Mouse (Mus musculus) lung, postnatal 0 days (tissue): ENCODE measurements around the gene Poc1a. TPM values are rescaled to one million over a fixed set of nuclear protein-coding genes. Genes with fewer than 3 reads are reported as not detected.

Experiments
- ATAC-seq: fragments of 200-750 bp; cut with Nextera tagmentation; 2 replicates; pipeline ENCODE4 v1.8.0; 2017; ENCODE audit warnings: moderate library complexity
- DNase-seq: peaks from one replicate; pipeline ENCODE4 v3.0.0-alpha.2; 2016; ENCODE audit warnings: low spot score
- H3K27ac ChIP-seq: fragments of 300-500 bp; sonication (generic); 2 replicates; pipeline ENCODE4 v1.5.1; 2014; ENCODE audit warnings: antibody characterized with exemption, mild to moderate bottlenecking, low read length, mixed read lengths
- H3K27me3 ChIP-seq: fragments of 300-500 bp; sonication (generic); replicated peaks from 2 replicates; pipeline ENCODE4 v1.6.1; 2014; ENCODE audit warnings: low read length, mixed read lengths; ENCODE audit not compliant: insufficient read depth
- H3K36me3 ChIP-seq: fragments of 300-500 bp; sonication (generic); 2 replicates; pipeline ENCODE4 v1.6.1; 2014; ENCODE audit warnings: low read length, mixed read lengths; ENCODE audit not compliant: insufficient read depth
- H3K4me1 ChIP-seq: fragments of 300-500 bp; sonication (generic); 2 replicates; pipeline ENCODE4 v1.6.1; 2014; ENCODE audit warnings: antibody characterized with exemption, low read depth, low read length, mixed read lengths; ENCODE audit not compliant: insufficient read depth
- H3K4me2 ChIP-seq: fragments of 300-500 bp; sonication (generic); replicated peaks from 2 replicates; pipeline ENCODE4 v1.6.1; 2014; ENCODE audit warnings: low read depth, mild to moderate bottlenecking, low read length, moderate library complexity, mixed read lengths
- H3K4me3 ChIP-seq: fragments of 300-500 bp; sonication (generic); 2 replicates; pipeline ENCODE4 v1.5.1; 2014; ENCODE audit warnings: low read depth, low read length
- H3K9ac ChIP-seq: fragments of 300-500 bp; sonication (generic); replicated peaks from 2 replicates; pipeline ENCODE4 v1.6.1; 2014; ENCODE audit warnings: low read depth, mild to moderate bottlenecking
- H3K9me3 ChIP-seq: fragments of 300-500 bp; sonication (generic); 2 replicates; pipeline ENCODE4 v1.6.1; 2016; ENCODE audit warnings: low read length, mixed read lengths
- CTCF ChIP-seq: IDR thresholded peaks from 2 replicates; pipeline ENCODE4 v1.5.1; 2016; ENCODE audit warnings: antibody characterized with exemption, mild to moderate bottlenecking
- EP300 ChIP-seq: IDR thresholded peaks from 2 replicates; pipeline ENCODE4 v1.6.1; 2016; ENCODE audit warnings: antibody characterized with exemption, mild to moderate bottlenecking, control low read depth
- WGBS: fragments of 180-500 bp; shearing (Covaris S2); extraction: QIAGEN DNeasy Blood & Tissue Kit; methylation state at CpG from one replicate; pipeline ENCODE4 v1.1.7; 2014; 5-methylcytosine and 5-hydroxymethylcytosine counted together
- polyA plus RNA-seq: library from polyadenylated mRNA; unstranded; fragments of >200 nt; fragmentation: Nextera tagmentation; extraction: Ambion mirVana; gene quantifications from 2 replicates; pipeline ENCODE4 v1.2.1, GENCODE M21; 2015

Gene Poc1a
- polyA plus RNA-seq, 1 experiment from 2014 or later: 9.9 TPM

DNA sequence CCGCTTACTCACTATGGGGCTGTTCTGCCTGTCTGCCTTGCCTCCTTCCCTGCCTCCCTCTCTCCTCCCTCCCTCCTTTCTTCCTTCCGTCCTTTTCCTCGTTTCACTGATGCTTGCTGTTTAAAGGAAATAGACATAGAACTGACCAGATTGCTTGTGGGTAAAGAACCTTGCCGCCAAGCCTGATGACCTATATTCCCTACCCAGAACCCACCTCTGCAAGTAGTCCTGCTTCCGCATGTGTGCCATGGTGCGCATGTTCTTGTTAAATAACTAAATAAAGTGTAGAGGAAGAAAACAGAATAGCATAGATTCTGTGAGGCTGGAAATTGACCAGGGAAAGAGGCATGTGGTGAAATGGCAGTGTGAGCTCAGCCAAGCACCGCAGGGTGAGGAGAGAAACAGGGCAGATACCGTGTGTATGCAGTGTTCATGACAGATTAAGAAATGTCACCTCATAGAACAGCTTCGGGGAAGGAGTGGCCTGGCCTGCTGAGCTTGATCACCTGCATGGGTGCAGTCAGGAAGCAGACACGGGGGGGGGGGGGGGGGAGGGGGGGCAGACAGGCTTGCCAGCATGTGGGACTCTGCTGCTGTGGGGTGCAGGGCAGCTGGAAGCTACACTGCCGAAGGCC lies 20.7 kb downstream of the Poc1a start:
- TF ChIP-seq EP300 (no peak), CTCF (no peak)
- peak; percentile 34; the same call in 1 of the 2 replicates for ATAC-seq
- no peak overlapping the region for H3K4me2 ChIP-seq
- 58% methylated on average over 10 of the region's 11 CpGs for WGBS
- no peaks in the 10 kb centered on the region; the same call in 1 of the 2 replicates for H3K4me1 ChIP-seq
- H3K4me3 ChIP-seq: no peak overlapping the region
- H3K36me3 ChIP-seq: no peaks in the 10 kb centered on the region; the same call in 1 of the 2 replicates
- H3K9ac ChIP-seq: no peak overlapping the region
- no peaks in the 10 kb centered on the region for H3K27me3 ChIP-seq
- no peaks in the 10 kb centered on the region for H3K9me3 ChIP-seq
- DNase-seq: no peak
- H3K27ac ChIP-seq: peak overlapping the region; percentile 38; the same call in 1 of the 2 replicates

DNA sequence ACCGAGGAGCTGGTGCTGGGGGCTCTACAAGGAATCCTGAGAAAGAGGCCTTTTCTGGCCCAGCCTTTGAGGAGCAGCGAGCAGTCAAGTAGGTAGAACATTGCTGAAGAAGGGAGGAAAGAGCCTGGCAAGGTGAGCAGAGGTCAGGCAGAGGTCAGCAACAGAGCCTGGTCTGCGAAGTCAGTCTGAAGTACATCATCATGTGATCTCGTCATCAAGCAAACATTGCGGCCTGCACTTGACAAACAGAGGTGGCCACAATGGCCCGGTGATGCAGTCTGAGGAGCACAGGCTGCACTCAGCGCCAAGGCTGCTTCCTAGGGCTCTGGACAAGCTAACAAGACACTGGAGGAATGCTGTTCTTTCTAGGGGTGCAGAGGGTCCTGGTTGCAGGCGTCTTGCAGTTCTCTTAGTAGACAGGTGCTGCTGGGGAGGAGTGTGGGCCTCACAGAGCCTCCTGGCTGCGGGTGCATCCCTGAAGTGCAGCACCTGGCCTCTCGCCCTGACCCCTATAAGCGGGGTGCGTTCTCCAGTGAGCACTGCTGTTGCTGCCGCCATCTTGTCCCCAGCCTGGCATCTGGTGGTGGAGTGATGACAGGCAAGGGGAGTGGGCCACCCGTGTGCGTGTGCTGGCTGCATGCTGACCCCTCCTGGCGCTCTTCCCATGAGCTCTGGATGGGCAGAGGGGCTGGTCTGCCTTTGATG lies 21.7 kb downstream of the Poc1a start:
- H3K27ac ChIP-seq: peak overlapping the region; percentile 38
- H3K4me1 ChIP-seq: no peaks in the 10 kb centered on the region; the same call in 1 of the 2 replicates
- WGBS: 69% methylated on average over 16 of the region's 16 CpGs
- no peaks in the 10 kb centered on the region; the same call in 1 of the 2 replicates for H3K36me3 ChIP-seq
- TF ChIP-seq EP300: no peak
- TF ChIP-seq CTCF: no peak
- peak; percentile 68 for DNase-seq
- no peaks in the 10 kb centered on the region for H3K9me3 ChIP-seq
- no peak overlapping the region for H3K9ac ChIP-seq
- H3K4me2 ChIP-seq: no peak overlapping the region
- no peaks in the 10 kb centered on the region for H3K27me3 ChIP-seq
- H3K4me3 ChIP-seq: no peak overlapping the region
- ATAC-seq: peak; percentile 49

DNA sequence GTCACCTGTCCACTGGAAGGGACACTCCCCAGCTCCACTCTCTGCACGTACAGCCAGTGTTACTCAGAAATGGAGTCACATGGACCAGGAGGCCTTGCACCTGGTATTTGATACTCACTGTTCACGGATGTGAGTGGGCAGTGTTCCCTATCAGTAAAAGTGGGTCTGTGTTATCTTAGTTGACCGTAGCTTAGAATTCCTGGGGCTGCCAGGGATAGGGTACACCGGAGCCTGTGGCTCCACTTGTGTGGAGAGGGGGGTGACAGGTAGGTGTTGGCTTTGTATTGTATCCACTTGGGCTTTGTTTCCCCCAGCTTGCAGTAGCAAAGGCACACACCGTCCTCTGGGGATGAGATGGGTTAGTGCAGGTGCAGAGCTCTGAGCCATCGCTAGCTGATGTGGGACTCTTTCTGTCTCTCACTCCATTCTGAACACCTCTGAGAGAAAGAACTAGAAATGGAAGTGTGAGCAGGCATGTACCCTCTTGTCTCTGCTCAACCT lies 22.6 kb downstream of the Poc1a start:
- no peak overlapping the region for H3K4me3 ChIP-seq
- no peak overlapping the region for H3K9ac ChIP-seq
- TF ChIP-seq CTCF (peak; percentile 22), EP300 (no peak)
- DNase-seq (no peak), ATAC-seq (peak; percentile 27; the same call in 1 of the 2 replicates)
- no peak overlapping the region for H3K4me2 ChIP-seq
- H3K36me3 ChIP-seq: no peaks in the 10 kb centered on the region
- 66% methylated on average over 6 of the region's 6 CpGs for WGBS
- peak overlapping the region; percentile 80 for H3K27ac ChIP-seq
- H3K4me1 ChIP-seq: no peaks in the 10 kb centered on the region; the same call in 1 of the 2 replicates
- H3K27me3 ChIP-seq: no peaks in the 10 kb centered on the region
- no peaks in the 10 kb centered on the region for H3K9me3 ChIP-seq

DNA sequence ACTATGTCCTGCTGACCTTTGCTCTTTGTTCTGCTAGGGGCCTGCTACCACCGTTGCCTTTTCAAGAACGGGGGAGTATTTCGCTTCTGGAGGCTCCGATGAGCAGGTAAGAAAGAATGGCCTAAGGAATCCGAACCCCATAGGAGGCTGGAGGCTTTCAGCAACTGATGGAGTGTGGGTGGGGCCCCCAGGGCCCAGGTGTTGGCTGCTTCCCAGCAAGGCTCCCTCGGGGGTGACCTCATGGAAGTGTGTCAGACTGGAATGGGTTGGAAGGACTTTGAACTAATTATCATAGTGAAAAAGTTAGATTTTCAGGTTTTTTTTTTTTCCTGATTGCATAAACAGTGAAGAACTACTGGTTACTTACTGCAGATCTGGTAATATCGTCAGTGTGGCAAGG lies 24.4 kb downstream of the Poc1a start:
- no peaks in the 10 kb centered on the region for H3K27me3 ChIP-seq
- H3K4me1 ChIP-seq: no peaks in the 10 kb centered on the region; the same call in 1 of the 2 replicates
- H3K4me2 ChIP-seq: no peak overlapping the region
- TF ChIP-seq EP300: no peak; the same call in 1 of the 2 replicates
- TF ChIP-seq CTCF: no peak
- DNase-seq (peak; percentile 67), ATAC-seq (peak; percentile 37; the same call in 1 of the 2 replicates)
- H3K36me3 ChIP-seq: no peaks in the 10 kb centered on the region
- no peak overlapping the region for H3K9ac ChIP-seq
- WGBS: 52% methylated on average over 7 of the region's 7 CpGs
- no peak overlapping the region for H3K4me3 ChIP-seq
- no peaks in the 10 kb centered on the region for H3K9me3 ChIP-seq
- peak overlapping the region; percentile 80 for H3K27ac ChIP-seq

DNA sequence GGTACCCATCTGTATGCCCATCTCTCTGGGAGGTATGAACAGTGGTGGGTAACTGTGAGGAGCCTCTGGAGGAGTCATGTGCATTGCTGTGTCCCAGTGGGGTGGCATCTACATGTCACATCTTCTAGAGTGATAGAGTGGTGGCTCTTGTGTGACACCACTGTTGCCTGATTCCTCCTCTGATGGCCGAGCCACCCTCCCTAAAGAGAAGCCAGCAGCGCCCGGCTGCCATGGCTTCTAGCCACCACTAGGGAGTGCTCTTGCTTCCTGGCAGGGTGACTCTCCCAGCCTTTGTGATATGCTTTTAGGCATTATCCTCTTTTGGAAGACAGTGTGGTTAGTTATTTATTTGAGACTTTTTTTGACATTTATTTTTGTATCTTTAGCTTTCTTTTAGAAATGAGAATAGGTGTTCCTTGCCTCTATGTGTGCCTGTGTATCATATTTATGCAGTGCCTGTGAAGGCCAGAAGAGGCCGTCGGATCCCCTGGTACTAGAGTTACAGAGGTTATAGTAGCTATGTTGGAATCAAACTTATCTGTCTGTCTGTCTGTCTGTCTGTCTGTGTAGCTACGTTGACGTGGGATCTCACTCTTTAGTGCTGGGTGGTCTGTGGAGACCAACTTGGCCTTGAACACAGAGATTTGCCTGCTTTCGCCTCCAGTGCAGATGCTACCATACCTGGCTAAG lies 25.9 kb downstream of the Poc1a start:
- no peaks in the 10 kb centered on the region for H3K9me3 ChIP-seq
- H3K9ac ChIP-seq: no peak overlapping the region
- peak; percentile 81 for DNase-seq
- WGBS: 48% methylated on average over 8 of the region's 8 CpGs
- H3K27ac ChIP-seq: no peak overlapping the region
- no peaks in the 10 kb centered on the region; the same call in 1 of the 2 replicates for H3K4me1 ChIP-seq
- no peaks in the 10 kb centered on the region for H3K27me3 ChIP-seq
- H3K4me2 ChIP-seq: no peak overlapping the region
- H3K36me3 ChIP-seq: no peaks in the 10 kb centered on the region
- peak; percentile 42 for ATAC-seq
- TF ChIP-seq EP300 (no peak), CTCF (peak; percentile 95)
- H3K4me3 ChIP-seq: no peak overlapping the region

DNA sequence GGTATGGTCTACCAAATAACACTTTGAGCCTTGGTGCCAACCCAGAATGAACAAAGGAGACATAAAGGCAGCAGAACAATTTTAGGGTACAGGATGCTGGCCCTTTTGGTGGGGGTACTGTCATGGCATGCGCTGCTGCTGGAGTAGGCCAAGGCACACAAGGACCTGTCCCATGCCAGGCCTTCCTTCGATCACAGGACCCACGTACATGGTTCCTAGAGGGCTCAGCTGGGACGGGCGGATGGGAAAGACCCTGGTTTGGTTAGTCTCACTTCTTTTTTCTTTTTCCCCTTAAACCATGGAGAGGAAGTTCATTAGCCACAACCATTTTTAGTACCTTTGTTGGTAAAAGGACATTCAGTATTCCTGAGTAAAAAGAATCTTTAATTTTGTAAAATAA lies 27.3 kb downstream of the Poc1a start:
- no peak for TF ChIP-seq EP300
- TF ChIP-seq CTCF: no peak
- H3K4me1 ChIP-seq: no peaks in the 10 kb centered on the region; the same call in 1 of the 2 replicates
- 93% methylated on average over 5 of the region's 5 CpGs for WGBS
- no peak for ATAC-seq
- no peaks in the 10 kb centered on the region for H3K36me3 ChIP-seq
- H3K9me3 ChIP-seq: no peaks in the 10 kb centered on the region
- no peak overlapping the region for H3K4me3 ChIP-seq
- H3K27ac ChIP-seq: no peak overlapping the region; the same call in 1 of the 2 replicates
- no peak overlapping the region for H3K9ac ChIP-seq
- no peaks in the 10 kb centered on the region for H3K27me3 ChIP-seq
- no peak for DNase-seq
- H3K4me2 ChIP-seq: no peak overlapping the region
